Mouse (Mus musculus) frontal cortex, postnatal 10 days (tissue): ENCODE results near the gene Zfp185.
"Not testable (repeated sequence)": the region's sequence is repeated elsewhere in the genome, so short reads cannot be mapped to it uniquely, and the experiment has no call there.

ENCODE experiments used
- DNase-seq, 2 experiments: peaks; one replicate each; pipeline ENCODE4 v3.0.0; 2022; ENCODE audit warnings: low spot score in 2 of 2, mixed read lengths in 1 of 2

The Zfp185 gene

DNA sequence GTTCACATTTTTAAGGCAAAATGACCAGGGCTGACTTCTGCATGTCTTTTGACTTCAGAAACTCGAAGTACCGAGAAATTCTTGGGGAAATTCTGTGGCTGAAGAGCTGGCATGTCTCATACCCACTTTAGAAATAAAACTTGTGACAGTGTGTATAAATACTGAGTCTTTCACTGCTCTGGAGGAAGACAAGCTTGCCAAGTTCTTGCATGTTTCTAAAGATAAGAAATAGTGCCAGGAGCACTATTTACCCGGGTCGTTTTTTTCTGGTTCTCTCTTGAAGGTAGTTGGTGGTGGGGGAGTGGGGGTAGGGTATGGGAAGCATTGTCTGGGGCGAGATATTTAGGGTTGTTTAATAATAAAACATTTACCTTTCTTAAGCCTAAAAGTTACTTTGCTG is 75.2 kb downstream of the Zfp185 start:
- no peak for DNase-seq

GRCm38 (mm10) chrX:73063512-73064414 is 76.6 kb downstream of the Zfp185 start:
- DNase-seq = peak; percentile 32 to 37

DNA sequence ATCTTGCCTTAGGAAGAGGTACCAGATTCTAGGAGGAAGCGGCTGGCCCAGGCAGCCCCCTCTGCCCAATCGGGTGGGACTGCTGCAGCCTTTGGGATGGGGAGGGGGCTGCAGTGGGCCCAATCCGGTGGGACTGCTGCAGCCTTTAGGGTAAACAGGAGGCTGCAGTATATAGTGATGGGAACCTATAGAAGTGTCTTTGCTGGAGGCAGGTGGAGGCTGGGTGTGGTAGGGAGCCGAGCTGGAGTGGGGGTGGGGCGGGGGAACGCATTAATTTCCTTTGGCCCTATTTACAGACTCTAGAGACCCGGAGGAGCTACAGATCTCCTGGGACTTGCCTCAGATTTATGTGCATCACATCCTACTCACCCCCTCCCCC is 77.3 kb downstream of the Zfp185 start, which contains the start of gene Pnma3:
TSS of gene Pnma3 (plus strand) at position 373 of the 379 bp plus-strand sequence.
- DNase-seq = no peak

DNA sequence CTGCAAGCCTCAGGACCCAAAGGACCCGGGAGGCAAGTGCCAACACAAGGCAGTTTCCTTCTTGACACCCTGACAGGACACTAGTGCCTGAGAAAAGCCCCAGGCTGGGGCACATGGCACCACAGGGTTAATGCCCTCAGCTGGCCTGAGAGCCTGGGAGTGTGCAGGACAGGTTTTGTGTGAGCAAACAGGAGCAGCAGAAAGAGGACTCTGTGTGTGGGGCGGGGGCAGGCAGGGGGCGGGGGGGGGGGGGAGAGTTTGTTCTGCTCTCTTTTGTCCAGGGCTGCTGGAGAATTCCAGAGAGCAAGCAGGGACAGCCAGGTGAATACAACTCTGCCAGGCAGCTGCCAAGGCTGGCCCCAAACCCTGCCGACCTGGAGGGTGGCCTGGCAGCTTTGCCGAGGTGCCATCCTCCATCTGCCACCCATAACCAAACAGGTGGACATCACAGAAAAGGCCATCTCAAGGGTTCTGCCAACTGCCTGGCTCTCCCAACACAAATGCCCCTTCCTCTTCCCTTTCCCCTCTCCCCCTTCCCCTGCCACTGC is 79.7 kb downstream of the Zfp185 start:
- DNase-seq = not testable (repeated sequence)
